In the genomic region with DNA sequence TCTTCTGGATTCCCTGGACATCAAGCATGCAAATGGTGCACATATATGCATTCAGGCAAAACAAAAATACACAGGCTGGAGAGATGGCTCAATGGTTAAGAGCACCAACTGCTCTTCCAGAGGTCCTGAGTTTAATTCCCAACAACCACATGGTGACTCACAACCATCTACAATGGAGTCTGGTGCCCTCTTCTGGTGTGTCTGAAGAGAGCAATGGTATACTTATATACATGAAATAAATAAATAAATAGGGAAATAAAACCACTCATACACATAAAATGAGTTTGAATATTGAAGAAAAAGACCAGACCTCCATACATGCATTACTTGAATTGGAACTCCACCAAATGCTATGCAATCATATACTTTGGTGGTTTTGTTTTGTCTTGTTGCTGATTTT, we compare ENCODE assay signal across 1 mouse cellular context.
TF ChIP-seq lines count a peak whose summit lies in the region.

No protein-coding gene starts in this region.

TF ChIP-seq in MEL, 35 proteins besides CTCF, POLR2A, EP300 and RAD21:
- TF ChIP-seq SMC3 (IDR thresholded peaks at IDR 0.05; ENCODE audit: low read depth, low read length) (peak; percentile 54), ZC3H11A (IDR thresholded peaks at IDR 0.05; ENCODE audit: low read depth, low read length) (peak; percentile 49), BHLHE40 (IDR thresholded peaks at IDR 0.05; ENCODE audit: borderline replicate concordance, low read depth, low read length) (no peak), MEF2A (IDR thresholded peaks at IDR 0.05; ENCODE audit: extremely low read depth, insufficient replicate concordance, low read depth, low read length, poor library complexity, severe bottlenecking) (no peak), MAFK (IDR thresholded peaks at IDR 0.05; ENCODE audit: borderline replicate concordance, low read depth, low read length) (no peak), GATA1 (IDR thresholded peaks at IDR 0.05; ENCODE audit: low read depth, low read length) (no peak), MAZ (IDR thresholded peaks at IDR 0.05; ENCODE audit: low read depth, low read length) (no peak)
